Mouse (Mus musculus): ENCODE data around the gene Mlxipl. TPM values are rescaled to one million over a fixed set of nuclear protein-coding genes. Genes with fewer than 3 reads are reported as not detected.

Gene Mlxipl
- polyA plus RNA-seq, 1 experiment from 2014 or later, result 9.6 TPM

DNA sequence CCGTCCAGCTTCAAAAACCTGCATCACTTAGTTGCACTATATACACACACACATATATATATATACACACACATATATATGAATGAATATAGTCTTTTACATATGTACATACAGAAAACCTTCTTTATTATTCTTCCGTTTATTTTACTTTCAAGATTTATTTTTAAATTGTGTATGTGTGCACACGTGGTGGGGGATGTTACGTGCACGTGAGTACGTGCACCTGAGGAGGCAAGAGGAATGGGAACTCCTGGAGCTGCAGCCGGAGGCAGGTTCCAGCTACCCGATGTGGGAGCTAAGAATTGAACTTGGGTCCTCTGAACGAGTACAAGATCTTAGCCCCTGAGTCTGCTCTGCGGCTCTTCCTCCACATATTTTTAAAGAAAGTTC lies 96.5 kb downstream of the Mlxipl start:
- ATAC-seq (ENCODE audit: insufficient read depth), result no peak
- H3K4me1 ChIP-seq (replicated peaks), result peaks cover 51% of the 10 kb centered on the region
- 15% methylated on average over 10 of the region's 10 CpGs for WGBS (ENCODE audit: insufficient replicate concordance)

DNA sequence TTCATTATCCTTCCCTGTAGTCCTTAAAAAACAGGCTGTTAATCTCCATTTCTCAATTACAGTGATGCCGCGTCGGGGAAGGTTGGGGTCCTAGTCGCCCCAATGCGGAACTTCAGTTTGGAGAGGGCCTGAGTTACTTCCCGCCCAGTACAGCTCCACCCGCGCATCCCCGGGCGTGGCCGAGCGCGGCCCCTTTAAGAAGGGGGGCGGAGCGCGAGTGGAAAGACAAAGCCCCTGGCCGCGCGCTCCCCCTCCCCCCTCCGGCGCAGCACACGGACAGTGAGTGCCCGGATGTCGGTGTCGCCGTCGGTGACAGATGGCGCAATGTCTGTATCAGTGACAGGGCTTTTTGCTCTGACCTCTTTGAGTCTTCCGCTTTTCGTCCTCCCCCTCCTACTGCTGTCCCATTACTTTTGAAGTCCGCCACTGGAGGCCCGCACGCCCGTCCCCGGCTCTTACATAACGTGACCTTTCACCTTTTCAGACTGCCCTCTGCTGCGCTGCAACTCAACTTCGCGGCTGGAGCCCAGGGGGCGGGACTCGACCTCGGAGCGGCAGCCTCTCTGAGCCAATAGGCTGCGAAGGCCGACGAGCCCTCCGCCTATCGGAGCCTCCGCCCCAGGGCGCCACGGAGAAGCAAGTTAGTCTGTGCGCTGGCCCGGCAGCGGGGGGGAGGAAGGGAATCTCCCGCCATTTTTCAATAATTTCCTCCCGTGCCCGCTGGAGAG lies 97.1 kb downstream of the Mlxipl start, which contains the start of gene Baz1b:
Baz1b (plus strand) TSS at position 644 of the 728 bp plus-strand sequence.
- H3K4me1 ChIP-seq (replicated peaks), result peaks cover 52% of the 10 kb centered on the region
- WGBS (ENCODE audit: insufficient replicate concordance), result under 1% methylated on average over 57 of the region's 57 CpGs

More for the DNA sequence above, 96.5 kb downstream of the Mlxipl start:
- H3K27me3 ChIP-seq, result no peaks in the 10 kb centered on the region
- peak overlapping the region; percentile 94 for H3K27ac ChIP-seq (replicated peaks)
- peak overlapping the region; percentile 81 for H3K4me2 ChIP-seq
- no peaks in the 10 kb centered on the region for H3K9me3 ChIP-seq (replicated peaks)
- peak overlapping the region; percentile 98 for H3K4me3 ChIP-seq (replicated peaks)
- peak overlapping the region; percentile 97 for H3K9ac ChIP-seq
- peaks cover 38% of the 10 kb centered on the region for H3K36me3 ChIP-seq (replicated peaks)

DNA sequence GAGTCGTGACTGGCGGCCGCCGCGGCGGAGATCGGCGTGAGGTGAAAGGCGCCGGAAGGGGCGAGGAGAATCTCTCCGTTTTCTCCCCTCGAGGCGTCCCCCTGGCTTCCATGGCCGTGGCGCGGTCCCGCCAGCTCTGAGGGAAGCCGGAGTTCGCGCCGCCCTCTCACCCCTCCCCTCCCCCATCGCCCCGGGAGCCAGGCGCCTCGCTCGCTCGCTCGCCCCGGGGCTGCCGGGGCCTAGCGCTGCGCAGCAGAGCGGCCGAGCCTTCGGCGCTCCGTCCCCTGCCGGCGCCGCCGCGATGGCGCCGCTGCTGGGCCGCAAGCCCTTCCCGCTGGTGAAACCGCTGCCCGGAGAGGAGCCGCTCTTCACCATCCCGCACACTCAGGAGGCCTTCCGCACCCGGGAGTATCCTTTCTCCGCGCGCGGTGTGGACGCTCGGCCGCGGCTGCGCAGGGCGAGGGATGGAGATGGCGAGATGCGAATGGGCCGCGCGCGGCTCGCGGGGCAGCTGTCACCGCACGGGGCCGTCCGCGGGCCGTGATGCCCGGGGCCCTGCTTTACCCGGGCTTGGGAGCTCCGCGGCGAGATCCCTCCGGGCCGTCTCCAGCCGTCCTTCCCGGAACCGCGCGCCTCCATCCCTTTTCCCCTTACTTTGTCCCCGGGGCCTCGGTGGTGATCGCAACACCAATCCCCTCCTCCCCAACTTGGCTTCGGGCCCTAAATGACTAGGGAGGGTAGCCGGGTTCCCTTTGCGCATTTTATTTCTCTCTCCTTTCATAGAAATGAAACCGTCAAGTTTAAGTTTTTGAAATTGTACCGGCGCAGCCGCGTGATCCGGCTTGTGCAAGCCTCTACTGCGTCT lies 97.9 kb downstream of the Mlxipl start:
- under 1% methylated on average over 102 of the region's 102 CpGs for WGBS (ENCODE audit: insufficient replicate concordance)
- peaks cover 58% of the 10 kb centered on the region for H3K4me1 ChIP-seq (replicated peaks)
- H3K4me2 ChIP-seq, result peak overlapping the region; percentile 81

More for the DNA sequence above, 97.1 kb downstream of the Mlxipl start, which contains the start of gene Baz1b:
- Histone ChIP-seq H3K36me3 (replicated peaks) (peaks cover 38% of the 10 kb centered on the region), H3K9ac (peak within 1 kb of the TSS; percentile 97), H3K9me3 (replicated peaks) (no peaks in the 10 kb centered on the region), H3K27ac (replicated peaks) (peak within 1 kb of the TSS; percentile 94), H3K27me3 (no peaks in the 10 kb centered on the region), H3K4me2 (peak within 1 kb of the TSS; percentile 81), H3K4me3 (replicated peaks) (peak within 1 kb of the TSS; percentile 98)
- peak; percentile 94 for ATAC-seq (ENCODE audit: insufficient read depth)

More for the DNA sequence above, 97.9 kb downstream of the Mlxipl start:
- ATAC-seq (ENCODE audit: insufficient read depth), result peak; percentile 75
- Histone ChIP-seq H3K36me3 (replicated peaks) (peaks cover 38% of the 10 kb centered on the region), H3K9ac (peak overlapping the region; percentile 97), H3K4me3 (replicated peaks) (peak overlapping the region; percentile 98), H3K9me3 (replicated peaks) (no peaks in the 10 kb centered on the region), H3K27me3 (no peaks in the 10 kb centered on the region), H3K27ac (replicated peaks) (peak overlapping the region; percentile 94)

Other genes with a start within 250 kb of the Mlxipl start
- gene Tmem270, start 183.2 kb upstream of the Mlxipl start, polyA plus RNA-seq (2015; fragmentation: Nextera tagmentation; extraction: Ambion mirVana), result 0.13 TPM in 1 of 2 replicates, not detected in the other
- gene Cldn13, start 174.4 kb upstream of the Mlxipl start, polyA plus RNA-seq (2015; fragmentation: Nextera tagmentation; extraction: Ambion mirVana), result 278 and 316 TPM in 2 replicates
- gene Mettl27, start 157.5 kb upstream of the Mlxipl start, polyA plus RNA-seq (2015; fragmentation: Nextera tagmentation; extraction: Ambion mirVana), result 17.2 and 21.3 TPM in 2 replicates
- 0.18 and 0.38 TPM in 2 replicates for gene Cldn4, start 143.0 kb upstream of the Mlxipl start, polyA plus RNA-seq (2015; fragmentation: Nextera tagmentation; extraction: Ambion mirVana)
- 1.2 and 2.1 TPM in 2 replicates for gene Cldn3, start 103.7 kb upstream of the Mlxipl start, polyA plus RNA-seq (2015; fragmentation: Nextera tagmentation; extraction: Ambion mirVana)
- gene Abhd11, start 80.7 kb upstream of the Mlxipl start, polyA plus RNA-seq (2015; fragmentation: Nextera tagmentation; extraction: Ambion mirVana), result 26.6 and 27.1 TPM in 2 replicates
- 1.1 and 1.3 TPM in 2 replicates for gene Stx1a, start 66.4 kb upstream of the Mlxipl start, polyA plus RNA-seq (2015; fragmentation: Nextera tagmentation; extraction: Ambion mirVana)
- 14.3 and 14.9 TPM in 2 replicates for gene Dnajc30, start 25.7 kb upstream of the Mlxipl start, polyA plus RNA-seq (2015; fragmentation: Nextera tagmentation; extraction: Ambion mirVana)
- gene Bud23, start 24.9 kb upstream of the Mlxipl start, polyA plus RNA-seq (2015; fragmentation: Nextera tagmentation; extraction: Ambion mirVana), result 52.7 and 56.4 TPM in 2 replicates
- 0.13 and 0.30 TPM in 2 replicates for gene Vps37d, start 11.6 kb upstream of the Mlxipl start, polyA plus RNA-seq (2015; fragmentation: Nextera tagmentation; extraction: Ambion mirVana)
- 11.7 and 12.2 TPM in 2 replicates for gene Tbl2, start 59.8 kb downstream of the Mlxipl start, polyA plus RNA-seq (2015; fragmentation: Nextera tagmentation; extraction: Ambion mirVana)
- gene Bcl7b, start 78.4 kb downstream of the Mlxipl start, polyA plus RNA-seq (2015; fragmentation: Nextera tagmentation; extraction: Ambion mirVana), result 26.2 and 27.7 TPM in 2 replicates
- gene Baz1b, start 97.4 kb downstream of the Mlxipl start, polyA plus RNA-seq (2015; fragmentation: Nextera tagmentation; extraction: Ambion mirVana), result 18.2 and 20.1 TPM in 2 replicates
- 0.38 and 0.55 TPM in 2 replicates for gene Fzd9, start 161.3 kb downstream of the Mlxipl start, polyA plus RNA-seq (2015; fragmentation: Nextera tagmentation; extraction: Ambion mirVana)